Mouse (Mus musculus): ENCODE measurements at regions not wholly inside any gene's neighbourhood (a gene's known extent, or its start where the extent isn't known, plus 50 kb on each side); places are given as distances from the start of the nearest gene placed in this dataset.

DNA sequence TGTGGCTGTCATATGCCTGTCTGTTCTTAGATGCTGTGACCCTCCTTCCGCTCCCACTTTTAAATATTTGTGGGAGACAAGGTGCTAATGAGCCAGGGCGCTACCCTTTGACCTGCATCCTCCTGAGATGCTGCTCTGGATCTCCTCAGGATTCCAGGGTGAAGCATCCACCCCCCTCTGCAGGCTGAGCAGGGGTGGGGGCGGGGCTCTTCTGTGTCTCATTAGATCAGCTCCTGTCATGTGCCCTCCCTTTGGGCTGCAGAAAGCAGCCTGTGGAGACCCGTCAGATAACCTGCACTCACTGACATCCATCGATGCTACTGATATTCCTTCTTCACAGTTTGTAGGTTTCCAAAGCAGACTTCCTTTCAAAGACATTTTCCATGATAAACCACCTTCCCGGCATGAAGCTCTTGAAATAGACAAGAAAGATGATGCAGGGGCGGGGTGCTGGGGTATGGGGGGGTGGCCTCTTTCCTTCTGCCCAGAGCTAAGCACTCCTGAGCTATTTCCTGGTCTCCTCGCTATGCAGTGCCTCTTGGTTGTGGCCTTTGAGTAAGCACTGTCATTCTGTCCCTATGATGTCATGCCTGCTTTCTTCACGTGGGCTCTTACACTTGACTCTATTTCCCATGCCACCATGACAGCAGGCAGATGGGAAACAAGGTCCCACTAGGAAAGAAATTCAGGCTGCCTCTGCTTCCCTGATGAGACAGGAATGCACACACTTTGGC is 200.4 kb upstream of the Kazn start:
- no peak for TF ChIP-seq CTCF (IDR thresholded peaks at IDR 0.05; ENCODE audit: extremely low read depth, insufficient read depth, insufficient read length, insufficient replicate concordance)
- no peak for TF ChIP-seq POLR2A (IDR thresholded peaks at IDR 0.05; ENCODE audit: low read depth, low read length)
